Mouse (Mus musculus) olfactory bulb, adult 2 months (tissue): Measurements from ENCODE around the gene Nags. TPM values are rescaled to one million over a fixed set of nuclear protein-coding genes. Genes with fewer than 3 reads are reported as not detected.

Experiments used
- H3K27ac ChIP-seq: fragments of 200-500 bp; 2 replicates; pipeline ENCODE4 v1.5.1; 2012; ENCODE audit warnings: low read depth, low read length; ENCODE audit not compliant: insufficient read depth
- H3K4me1 ChIP-seq: fragments of 200-500 bp; 2 replicates; pipeline ENCODE4 v1.6.1; 2012; ENCODE audit warnings: low read length; ENCODE audit not compliant: control insufficient read depth, insufficient read depth
- H3K4me3 ChIP-seq: fragments of 200-500 bp; 2 replicates; pipeline ENCODE4 v1.5.1; 2012; ENCODE audit warnings: mild to moderate bottlenecking, low read depth, low read length, moderate library complexity; ENCODE audit not compliant: insufficient read depth
- CTCF ChIP-seq: fragments of 200-500 bp; IDR thresholded peaks from 2 replicates; pipeline ENCODE4 v1.5.1; 2012; ENCODE audit warnings: low read depth, mild to moderate bottlenecking, low read length, moderate library complexity; ENCODE audit not compliant: insufficient read depth
- POLR2A ChIP-seq: fragments of 200-500 bp; IDR thresholded peaks from 2 replicates; pipeline ENCODE4 v1.6.1; 2012; ENCODE audit warnings: mild to moderate bottlenecking, low read depth, low read length, moderate library complexity; ENCODE audit not compliant: insufficient read depth
- WGBS: fragments of 180-500 bp; shearing (Covaris S2); methylation state at CpG from one replicate; pipeline ENCODE4 v1.1.7; 2018; 5-methylcytosine and 5-hydroxymethylcytosine counted together
- polyA plus RNA-seq: library from polyadenylated mRNA; stranded (reverse); fragments of >200 nt; gene quantifications from 2 replicates; pipeline ENCODE4 v1.2.4, GENCODE M21; 2012; ENCODE audit warnings: low replicate concordance; ENCODE audit not compliant: missing spikeins, insufficient read depth, insufficient read length

Nags gene
- polyA plus RNA-seq, 1 experiment: not detected

DNA sequence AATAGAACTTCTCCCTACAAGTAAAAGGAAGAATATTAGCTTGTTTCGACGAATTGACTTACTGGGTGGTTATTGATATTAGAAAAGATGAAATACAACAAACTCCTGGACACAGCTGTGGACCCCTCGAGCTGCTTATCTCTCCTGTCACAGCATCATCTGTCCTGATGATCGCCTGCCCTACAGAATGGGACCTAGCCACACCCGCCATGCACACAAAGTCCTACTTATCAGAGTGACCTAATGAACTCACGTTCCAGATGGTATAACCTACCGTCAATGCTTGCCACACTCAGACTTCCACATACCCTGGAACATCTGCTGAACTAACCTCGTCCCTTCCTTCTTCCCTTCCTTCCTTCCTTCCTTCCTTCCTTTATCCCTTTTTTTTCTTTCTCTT, 29.1 kb upstream of the Nags start:
- Histone ChIP-seq H3K27ac (no peak overlapping the region), H3K4me1 (no peaks in the 10 kb centered on the region), H3K4me3 (no peak overlapping the region)
- TF ChIP-seq POLR2A: no peak
- no peak for TF ChIP-seq CTCF
- 82% methylated on average over 8 of the region's 8 CpGs for WGBS

DNA sequence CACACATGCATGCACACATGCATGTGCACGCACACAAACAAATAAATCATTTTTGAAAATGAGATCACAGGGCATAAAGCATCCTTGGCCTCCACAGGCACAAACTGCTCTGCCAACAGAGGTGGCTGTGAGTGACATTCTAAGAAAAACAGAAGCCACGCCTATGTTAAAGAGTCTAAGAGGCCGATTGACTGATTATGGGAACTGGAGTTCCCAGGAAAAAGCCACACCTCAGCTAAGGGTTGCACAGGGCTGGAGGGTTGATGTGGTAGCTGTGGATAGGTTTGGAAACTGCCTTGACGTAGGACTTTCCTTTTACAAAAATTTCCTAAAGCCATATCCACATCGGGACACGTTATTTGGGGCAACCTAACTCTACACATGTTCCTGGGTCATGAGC, 27.9 kb upstream of the Nags start:
- H3K27ac ChIP-seq: no peak overlapping the region
- no peaks in the 10 kb centered on the region for H3K4me1 ChIP-seq
- WGBS: 87% methylated on average over 6 of the region's 6 CpGs
- TF ChIP-seq CTCF (no peak), POLR2A (no peak)
- H3K4me3 ChIP-seq: no peak overlapping the region

DNA sequence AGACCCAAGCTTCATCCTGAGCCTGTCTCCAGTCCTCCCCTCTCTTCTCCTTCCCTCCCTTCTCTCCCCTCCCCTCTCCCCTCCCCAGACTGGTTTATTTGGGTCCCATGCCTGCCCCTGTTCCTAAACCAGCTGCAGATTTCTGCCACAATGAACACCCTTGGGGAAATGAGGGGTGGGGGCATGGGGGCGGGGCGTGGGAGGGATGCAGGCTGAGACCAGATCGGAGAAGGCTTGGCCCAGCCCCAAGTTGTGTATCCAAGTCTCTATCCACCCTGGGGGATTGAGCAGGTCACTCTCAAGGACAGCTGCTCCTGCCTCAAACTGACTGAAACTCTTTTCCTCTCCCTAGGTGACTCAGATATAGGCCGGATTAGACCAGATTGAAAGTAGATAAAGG, 10.8 kb upstream of the Nags start:
- WGBS: 26% methylated on average over 4 of the region's 4 CpGs
- Histone ChIP-seq H3K4me1 (peaks cover 7% of the 10 kb centered on the region; the same call in 1 of the 2 replicates), H3K27ac (no peak overlapping the region), H3K4me3 (no peak overlapping the region)
- no peak for TF ChIP-seq POLR2A
- no peak for TF ChIP-seq CTCF

- no peak for TF ChIP-seq POLR2A
- TF ChIP-seq CTCF: no peak
- Histone ChIP-seq H3K4me1 (peaks cover 7% of the 10 kb centered on the region; the same call in 1 of the 2 replicates), H3K4me3 (0 out of 2 replicates have a peak overlapping the region, but pooled peaks have one; percentile 13), H3K27ac (no peak overlapping the region)
- WGBS: 49% methylated on average over 13 of the region's 13 CpGs
Measured at GRCm38 (mm10) chr11:102137625-102138446, 7.5 kb upstream of the Nags start.

DNA sequence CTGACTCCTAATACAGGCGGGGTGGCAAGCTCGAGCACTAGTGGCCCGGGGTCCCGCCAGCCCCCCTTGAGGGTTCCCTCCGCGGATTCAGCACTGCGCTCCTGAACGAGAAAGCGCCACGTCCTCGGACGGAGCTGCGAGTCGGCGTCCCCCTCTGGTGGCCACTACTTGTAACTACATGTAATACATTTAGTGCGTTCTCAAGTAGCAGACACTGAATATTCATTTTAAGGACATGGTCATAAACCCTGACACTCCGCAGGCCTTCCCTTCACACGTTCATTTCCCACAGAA, 6.9 kb upstream of the Nags start:
- Histone ChIP-seq H3K4me1 (peaks cover 7% of the 10 kb centered on the region; the same call in 1 of the 2 replicates), H3K4me3 (0 out of 2 replicates have a peak overlapping the region, but pooled peaks have one; percentile 13), H3K27ac (no peak overlapping the region)
- under 1% methylated on average over 18 of the region's 18 CpGs for WGBS
- TF ChIP-seq POLR2A (no peak), CTCF (peak; percentile 84)

GRCm38 (mm10) chr11:102140508-102140907, 4.8 kb upstream of the Nags start:
- whole genome bisulfite sequencing: 6% methylated on average over 5 of the region's 5 CpGs
- Histone ChIP-seq H3K4me3 (no peak overlapping the region), H3K27ac (no peak overlapping the region), H3K4me1 (peaks cover 9% of the 10 kb centered on the region)
- no peak for TF ChIP-seq POLR2A
- TF ChIP-seq CTCF: no peak

GRCm38 (mm10) chr11:102142355-102142754, 3.0 kb upstream of the Nags start:
- TF ChIP-seq POLR2A (no peak), CTCF (no peak)
- 82% methylated on average over 7 of the region's 7 CpGs for WGBS
- no peak overlapping the region for H3K27ac ChIP-seq
- H3K4me1 ChIP-seq: peaks cover 27% of the 10 kb centered on the region
- no peak overlapping the region for H3K4me3 ChIP-seq

- Histone ChIP-seq H3K27ac (no peak overlapping the region), H3K4me3 (0 out of 2 replicates have a peak overlapping the region, but pooled peaks have one; percentile 7), H3K4me1 (peaks cover 29% of the 10 kb centered on the region)
- 38% methylated on average over 13 of the region's 13 CpGs for WGBS
- no peak for TF ChIP-seq POLR2A
- TF ChIP-seq CTCF: no peak
Measured at GRCm38 (mm10) chr11:102144957-102145470, 299 bp upstream of the Nags start.

GRCm38 (mm10) chr11:102146005-102146404, 692 bp downstream of the Nags start:
- 9% methylated on average over 16 of the region's 16 CpGs for WGBS
- TF ChIP-seq CTCF (no peak), POLR2A (no peak)
- Histone ChIP-seq H3K4me1 (peaks cover 29% of the 10 kb centered on the region), H3K4me3 (peak overlapping the region; percentile 7; the same call in 1 of the 2 replicates), H3K27ac (no peak overlapping the region)
